Mouse (Mus musculus): ENCODE results near the gene Trpd52l3.

Gene Trpd52l3

DNA sequence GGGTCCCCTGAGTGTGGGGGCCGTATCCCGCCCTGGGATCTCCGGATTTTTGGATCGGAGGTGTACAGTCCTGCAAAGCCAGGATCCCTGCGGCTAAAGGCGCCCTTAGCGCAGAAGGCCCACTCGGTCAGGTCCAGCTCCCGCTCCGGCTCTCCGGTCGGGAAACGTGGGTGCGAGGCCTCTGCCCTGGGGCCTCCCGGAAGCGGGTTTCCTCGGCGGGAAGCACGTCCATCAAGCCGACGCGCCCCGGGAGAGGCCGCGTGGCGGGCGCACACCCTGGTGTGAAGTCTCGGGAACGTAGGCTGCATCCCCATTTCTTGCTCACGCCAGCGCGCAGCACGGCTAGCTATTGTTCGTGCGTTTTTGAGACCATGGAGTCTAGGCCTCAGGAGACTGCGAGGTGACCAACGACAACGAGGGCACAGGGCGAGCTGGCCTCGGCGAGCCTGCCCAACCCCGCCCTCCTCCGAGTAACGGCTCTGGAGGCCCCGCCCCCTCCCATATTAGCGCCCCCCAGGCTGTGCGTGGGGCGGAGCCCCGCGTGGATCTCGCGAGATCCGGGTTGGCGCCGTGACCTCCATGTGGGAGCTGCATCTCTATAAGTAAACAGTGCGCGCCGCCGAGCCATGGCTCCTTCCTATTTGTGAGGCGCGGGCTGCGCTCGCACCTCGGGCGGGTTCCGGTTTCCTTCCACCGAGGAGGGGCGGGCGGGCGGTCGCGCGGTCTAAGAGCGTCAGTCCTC, 26.5 kb downstream of the Trpd52l3 start, which contains the start of gene Uhrf2:
TSS of gene Uhrf2 (plus strand) at position 620 of the 742 bp plus-strand sequence.
- peak; percentile 97 for DNase-seq (ENCODE audit: low read depth, low spot score)

DNA sequence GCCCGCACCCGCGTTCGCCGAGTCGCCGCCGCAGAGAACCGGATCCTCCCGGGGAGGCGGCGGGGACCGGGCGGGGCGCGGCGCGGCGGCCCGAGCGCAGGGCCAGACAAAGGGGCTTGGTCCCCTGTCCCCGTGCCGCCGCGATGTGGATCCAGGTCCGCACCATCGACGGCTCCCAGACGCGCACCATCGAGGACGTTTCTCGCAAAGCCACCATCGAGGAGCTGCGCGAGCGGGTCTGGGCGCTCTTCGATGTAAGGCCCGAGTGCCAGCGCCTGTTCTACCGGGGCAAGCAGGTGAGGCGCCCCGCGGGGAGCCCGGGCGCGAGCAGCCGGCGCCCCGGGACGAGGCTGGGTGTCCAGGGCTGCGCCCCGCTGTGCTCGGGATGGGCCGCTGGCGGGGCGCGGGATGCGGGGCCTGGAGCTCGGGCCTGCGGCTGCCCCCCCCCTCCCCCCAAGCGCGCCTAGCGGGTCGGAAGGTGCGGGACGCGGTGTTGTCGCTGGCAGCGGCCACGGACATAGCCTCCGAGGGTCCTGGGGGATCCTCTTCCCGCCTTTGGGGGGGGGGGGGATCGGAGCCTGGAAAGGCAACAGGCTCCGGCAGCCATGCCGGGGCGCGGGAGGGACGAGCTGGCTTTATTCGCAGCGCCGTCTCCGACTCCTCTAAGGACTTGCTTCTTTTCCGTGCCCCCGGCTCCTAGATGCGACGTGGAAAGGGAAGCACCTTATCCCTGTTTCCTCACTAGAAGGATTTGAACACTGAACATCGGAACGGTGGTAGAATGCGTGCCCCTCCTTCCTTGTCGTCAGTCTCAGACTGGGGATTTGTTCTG, 27.3 kb downstream of the Trpd52l3 start:
- peak; percentile 1 for DNase-seq (ENCODE audit: low read depth, low spot score)

DNA sequence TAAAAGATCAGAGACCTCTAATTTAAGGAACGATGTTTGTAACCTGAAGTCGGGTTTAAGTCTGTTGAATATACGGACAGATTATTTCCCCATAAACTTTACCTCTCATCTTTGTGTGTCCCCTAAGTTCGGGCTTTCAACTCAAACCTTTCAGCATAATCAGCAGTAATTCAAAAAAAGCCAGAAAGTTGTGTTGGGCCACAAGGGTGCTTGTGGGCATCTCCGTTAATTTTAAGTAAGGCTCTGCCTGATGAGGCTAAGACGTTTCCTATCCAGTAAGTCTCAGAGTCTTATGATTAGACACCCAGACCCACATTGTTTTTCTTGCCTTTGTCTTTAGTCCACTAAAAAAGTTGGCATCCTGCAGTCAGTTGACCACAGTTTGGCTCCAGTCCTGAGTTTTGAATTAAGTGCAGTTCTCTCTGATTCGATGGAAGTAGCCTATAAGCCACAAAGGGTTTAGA, 27.9 kb downstream of the Trpd52l3 start:
- peak; percentile 11 for DNase-seq (ENCODE audit: low read depth, low spot score)

DNA sequence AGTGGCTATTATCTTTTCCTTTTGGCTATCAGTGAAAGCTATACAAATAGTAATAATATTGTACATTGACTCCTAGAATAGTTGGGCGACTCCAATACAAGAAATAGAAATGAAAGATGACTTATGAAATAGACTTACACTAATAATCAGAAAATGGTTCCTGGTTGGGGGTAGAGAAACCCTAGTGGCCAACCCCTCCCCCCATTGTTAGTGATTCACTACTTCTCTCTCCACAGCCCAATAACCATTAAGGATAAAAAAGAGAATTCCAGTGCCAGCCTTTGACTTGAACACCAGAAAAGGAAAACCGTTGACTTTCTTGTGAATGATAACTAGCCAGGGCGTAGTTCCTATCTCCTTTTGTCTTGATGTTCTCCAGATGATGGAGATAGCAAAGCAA, 28.6 kb downstream of the Trpd52l3 start:
- DNase-seq (ENCODE audit: low read depth, low spot score) = no peak

DNA sequence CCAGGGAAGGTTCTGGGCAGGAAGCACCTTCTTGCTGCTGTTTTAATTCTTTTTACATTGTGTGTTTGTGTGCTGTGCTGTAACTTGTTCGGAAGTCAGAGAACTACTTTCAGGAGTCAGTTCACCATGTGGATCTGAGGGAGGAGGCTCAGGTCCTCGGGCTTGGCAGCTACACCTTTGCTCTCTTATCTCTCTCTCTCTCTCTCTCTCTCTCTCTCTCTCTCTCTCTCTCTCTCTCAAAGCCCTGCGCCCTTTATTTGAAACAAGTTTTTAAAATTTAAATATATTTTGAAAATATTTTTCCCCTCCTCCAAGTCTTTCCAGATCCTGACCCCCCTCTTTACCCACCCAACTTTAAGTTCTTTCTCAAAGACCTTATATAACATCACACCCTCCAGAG, 31.8 kb downstream of the Trpd52l3 start:
- no peak for DNase-seq (ENCODE audit: low read depth, low spot score)

DNA sequence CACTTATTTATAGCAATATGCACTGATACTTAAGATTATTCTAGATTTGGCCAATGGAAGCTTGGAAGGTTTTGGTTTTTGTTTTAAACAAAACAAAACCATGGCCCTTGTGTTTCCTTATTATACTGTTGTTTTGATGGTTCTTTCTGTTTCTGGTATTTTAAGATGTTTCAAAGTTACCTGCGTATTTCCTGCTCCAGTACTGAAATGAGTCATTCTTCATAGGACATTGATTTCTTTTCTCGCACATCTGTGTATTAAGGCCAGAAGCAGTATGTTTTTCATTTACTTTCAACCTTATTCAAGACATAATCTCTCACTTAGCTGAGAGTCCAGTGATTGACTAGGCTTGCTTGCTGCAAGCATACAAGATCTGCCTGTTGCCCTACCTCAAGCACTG, 40.1 kb downstream of the Trpd52l3 start:
- DNase-seq (ENCODE audit: low read depth, low spot score) = no peak

DNA sequence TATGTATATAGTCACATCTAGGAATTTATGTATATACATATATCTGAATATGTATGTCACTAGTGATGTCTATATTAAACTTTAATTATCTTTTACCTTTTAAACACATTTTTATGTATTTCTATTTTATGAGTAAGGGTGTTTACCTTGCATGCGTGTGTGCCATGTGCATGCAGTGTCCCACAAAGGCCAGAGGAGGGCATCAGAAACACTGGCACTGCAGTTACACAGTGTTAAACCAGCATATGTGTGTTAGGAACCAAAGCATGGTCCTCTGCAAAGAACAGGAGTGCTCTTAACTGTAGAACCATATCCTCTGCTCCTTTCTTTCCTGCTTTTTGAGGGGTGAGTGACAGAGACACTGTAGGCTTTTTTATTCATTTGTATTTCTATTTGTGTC, 41.0 kb downstream of the Trpd52l3 start:
- DNase-seq (ENCODE audit: low read depth, low spot score) = no peak

DNA sequence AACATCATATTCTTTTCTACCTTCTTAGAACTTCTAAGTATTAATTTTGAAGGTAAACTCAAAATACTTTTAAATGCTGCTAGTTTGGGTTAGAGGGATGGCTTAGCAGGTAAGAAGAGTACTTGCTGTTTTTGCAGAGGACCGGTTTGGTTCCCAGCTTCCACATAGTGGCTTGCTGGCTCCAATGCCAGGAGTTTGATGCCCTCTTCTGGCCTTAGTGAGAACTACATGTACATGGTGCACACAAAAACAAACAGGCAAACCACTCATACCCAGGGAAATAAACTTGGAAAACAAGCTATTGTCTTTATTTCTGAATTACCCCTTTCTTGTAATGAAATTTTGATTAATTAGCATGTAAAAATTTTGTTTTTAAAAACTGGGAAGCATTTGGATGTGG, 42.3 kb downstream of the Trpd52l3 start:
- DNase-seq (ENCODE audit: low read depth, low spot score) = no peak

DNA sequence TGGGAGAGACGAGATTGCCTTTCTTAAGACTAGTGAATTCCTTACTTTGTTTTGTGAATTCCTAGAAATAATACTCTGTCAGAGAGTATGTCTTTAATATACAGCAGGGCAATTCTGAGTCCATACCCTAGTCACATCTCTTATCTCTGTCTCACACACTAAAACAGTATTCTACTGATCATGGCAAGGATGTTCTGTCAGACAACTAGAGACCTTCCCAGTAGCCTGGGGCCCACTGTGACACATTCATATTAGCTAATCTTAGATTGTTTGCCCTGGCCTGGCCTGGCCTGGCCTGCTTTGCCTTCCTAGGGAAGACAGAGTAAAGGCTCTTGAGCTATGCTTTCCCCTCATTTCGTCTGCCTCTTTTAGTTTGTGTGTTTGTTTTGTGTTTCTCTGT, 47.0 kb downstream of the Trpd52l3 start:
- no peak for DNase-seq (ENCODE audit: low read depth, low spot score)

DNA sequence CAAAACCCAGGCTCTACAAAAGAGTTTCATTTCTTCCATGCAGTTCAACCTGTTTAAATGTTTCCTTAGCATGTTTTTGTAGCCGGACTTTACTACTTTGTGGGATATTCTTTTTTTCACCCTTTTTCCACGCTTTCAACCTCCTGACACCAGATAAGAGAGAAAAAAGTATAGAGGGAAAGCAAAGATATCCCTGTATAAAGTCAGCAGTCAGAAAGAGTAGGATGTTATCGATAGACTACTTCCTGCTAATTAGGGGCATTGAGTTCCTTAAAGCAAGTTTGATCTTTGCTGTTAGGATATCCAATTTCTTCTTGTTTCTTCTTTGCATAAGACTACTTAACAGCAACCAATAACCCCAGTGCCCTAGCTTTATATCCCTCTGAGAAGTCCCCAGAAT, 47.9 kb downstream of the Trpd52l3 start:
- no peak for DNase-seq (ENCODE audit: low read depth, low spot score)

DNA sequence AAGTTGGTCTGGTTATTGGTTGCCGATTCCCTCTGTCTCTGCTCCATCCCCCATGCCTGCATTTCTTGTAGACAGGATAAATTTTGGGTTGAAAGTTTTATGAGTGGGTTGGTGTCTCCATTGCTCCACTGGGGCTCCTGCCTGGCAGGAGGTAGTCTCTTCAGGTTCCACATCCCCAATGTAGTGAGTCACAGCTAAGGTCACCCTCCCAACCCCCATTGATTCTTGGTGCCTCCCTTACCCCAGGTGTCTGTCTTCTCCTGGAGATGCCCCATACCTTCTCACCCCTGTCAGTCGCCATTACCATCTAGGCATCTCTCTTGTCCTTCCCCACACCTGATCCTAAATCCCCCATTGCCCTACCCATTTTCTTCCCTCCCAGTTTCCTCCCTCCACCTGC, 50.6 kb downstream of the Trpd52l3 start:
- DNase-seq (ENCODE audit: low read depth, low spot score) = no peak

Data from skeletal muscle tissue, adult 2 months (tissue).